Mouse (Mus musculus) adrenal gland, adult 2 months (tissue): ENCODE results near the gene Fut2. TPM values are rescaled to one million over a fixed set of nuclear protein-coding genes. Genes with fewer than 3 reads are reported as not detected.

ENCODE experiments used
- DNase-seq: peaks from one replicate; pipeline ENCODE4 v3.0.0; 2021
- long read RNA-seq: library from polyadenylated mRNA; stranded (forward); transcript quantifications from one replicate; pipeline ENCODE4 v2.0.0, GENCODE M21; 2021
- polyA plus RNA-seq: library from polyadenylated mRNA; depleted of rRNA; stranded (reverse); fragments of >200 nt; gene quantifications from 2 replicates; pipeline ENCODE4 v1.2.3, GENCODE M21; 2012; rRNA removed
- total RNA-seq, 2 experiments: library from RNA; stranded (reverse); gene quantifications; 2 replicates each; pipeline ENCODE4 v1.2.3; 2021

Fut2 gene
- total RNA-seq (under 1 TPM in 1 of 2 experiments, not detected in 1; 0.09 TPM), polyA plus RNA-seq (not detected in 2 replicates)
- long read RNA-seq: 0 reads

DNA sequence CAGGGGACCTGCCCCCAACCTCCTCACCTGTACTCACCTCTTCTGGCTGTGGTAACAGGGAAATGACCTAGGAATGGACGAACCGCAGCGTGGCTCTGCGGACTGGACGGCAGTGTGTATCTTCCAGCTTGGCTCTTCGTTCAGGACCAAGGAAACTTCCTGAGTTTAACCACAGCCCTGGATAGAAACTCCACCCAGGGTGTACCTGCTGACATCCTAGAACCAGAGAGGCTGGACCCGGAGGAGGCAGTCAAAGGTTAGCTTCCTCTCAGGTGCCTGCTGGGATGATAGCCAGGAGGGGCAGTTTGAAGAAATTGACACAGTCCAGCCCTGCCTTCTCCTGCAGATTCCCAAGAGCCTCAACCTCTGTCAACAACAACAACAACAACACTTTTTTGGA lies at the start of gene Fut2:
Gene Fut2 (minus strand): TSS at position 234 of the 400 bp plus-strand sequence.
- no peak for DNase-seq

DNA sequence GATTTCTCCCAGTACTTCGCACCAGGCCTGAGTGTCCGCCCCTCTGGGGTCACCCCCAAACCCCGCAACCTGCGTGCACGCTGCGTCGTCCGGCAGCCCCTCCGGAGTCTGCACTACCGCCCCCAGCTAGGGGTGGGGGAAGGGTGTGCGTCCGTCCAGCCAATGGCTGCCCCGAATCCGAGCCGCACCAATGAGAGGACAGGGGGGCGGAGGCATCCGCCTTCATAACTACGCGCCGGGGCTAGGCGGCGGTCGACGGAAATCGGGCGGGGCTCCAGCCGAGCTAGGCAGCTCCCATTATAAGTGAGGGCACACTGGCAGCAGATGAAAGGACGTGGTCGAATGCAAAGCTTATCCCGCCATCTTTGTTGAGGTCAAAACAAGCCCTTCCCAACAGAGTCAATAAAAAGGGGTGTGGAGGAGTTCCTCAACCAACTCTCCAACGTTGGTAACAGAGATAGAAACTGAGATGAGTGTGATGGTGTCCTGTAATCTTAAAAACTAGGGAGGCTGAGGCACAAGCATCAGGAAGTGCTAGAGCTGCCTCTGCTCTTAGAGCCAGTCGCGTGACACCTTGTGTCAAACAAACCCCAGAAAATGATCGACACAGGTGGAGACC lies 49.0 kb upstream of the Fut2 start, which contains the start of gene Rpl18:
Gene Rpl18 (plus strand): TSS at position 368 of the 619 bp plus-strand sequence.
- DNase-seq: peak; percentile 99

DNA sequence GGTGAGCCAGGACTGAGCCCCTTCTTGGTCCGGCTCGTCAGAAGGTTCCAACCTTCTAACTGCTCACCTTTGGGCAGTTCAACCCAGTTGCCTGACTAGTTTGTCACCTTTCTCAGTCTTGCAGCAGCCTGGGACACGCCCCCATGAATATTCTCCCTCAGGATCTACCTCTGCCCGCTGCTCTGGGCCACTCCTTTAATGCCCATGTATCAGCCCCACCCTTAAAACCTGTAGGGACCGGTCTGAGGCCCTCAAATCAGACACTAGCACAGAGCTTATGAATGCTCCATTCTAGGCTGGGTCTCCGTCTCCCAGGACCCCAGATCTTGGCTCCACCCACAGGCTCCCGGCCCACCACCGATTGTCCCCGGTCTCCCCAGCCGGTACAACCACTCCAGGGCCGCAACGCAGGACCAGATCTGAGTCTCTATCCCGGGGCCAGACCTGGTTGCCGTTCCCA lies 48.5 kb upstream of the Fut2 start:
- no peak for DNase-seq

GRCm38 (mm10) chr7:45713881-45714520 lies 47.8 kb upstream of the Fut2 start:
- DNase-seq: peak; percentile 38

DNA sequence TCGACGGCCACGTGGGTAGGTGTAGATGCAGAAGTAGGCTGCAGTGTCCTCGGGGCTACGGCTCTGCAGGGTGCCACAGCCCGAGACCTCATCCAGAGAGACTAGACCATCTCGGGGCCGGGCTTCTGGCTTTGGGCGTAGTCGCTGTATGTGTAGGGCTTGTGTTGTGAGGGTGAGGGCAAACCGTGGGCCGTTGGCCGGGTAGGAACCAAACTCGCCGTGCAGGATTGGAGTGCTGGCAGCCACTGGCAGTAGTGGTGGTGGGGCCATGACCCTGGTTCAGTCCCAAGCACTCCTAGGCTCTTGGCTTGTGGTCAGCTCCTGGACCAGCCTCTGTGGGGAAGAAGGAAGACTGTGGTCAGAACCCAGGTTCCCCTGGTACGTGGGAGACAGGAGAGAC lies 47.2 kb upstream of the Fut2 start:
- no peak for DNase-seq

DNA sequence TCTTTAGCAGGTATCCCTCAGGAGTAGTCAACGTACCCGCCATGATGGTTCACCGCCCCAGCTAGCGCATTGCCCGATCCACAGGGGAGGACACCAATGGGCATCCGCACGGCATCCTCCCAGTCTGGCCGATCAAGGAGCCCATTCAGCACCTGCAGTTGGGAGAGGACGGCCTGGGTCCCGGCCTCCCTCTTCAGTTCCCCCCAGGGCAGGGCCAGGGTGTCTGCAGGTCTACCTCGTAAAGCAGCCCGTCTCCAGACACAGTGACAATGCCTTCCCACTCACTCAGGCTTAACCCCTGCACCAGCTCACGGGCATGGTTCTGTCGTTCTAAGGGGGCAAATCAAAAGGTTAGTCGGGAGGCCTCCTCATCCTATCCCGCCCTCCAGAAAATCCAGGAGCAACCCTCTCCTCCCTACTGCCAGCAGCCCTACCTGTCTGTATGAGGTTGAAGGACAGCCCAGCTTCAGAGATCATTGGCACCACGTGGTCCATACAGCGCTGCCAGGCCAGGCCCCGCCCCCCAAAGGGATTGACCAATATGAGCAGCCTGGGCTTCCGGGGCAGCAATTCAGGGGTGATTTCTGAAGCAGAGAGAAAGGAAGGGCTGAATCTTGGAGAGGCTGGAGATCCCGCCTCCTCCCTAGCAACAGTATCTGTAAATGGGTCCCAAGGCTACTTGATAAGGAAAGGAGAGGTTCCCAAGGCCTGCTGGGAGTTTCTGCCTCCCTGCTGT lies 46.0 kb upstream of the Fut2 start:
- peak; percentile 90 for DNase-seq

DNA sequence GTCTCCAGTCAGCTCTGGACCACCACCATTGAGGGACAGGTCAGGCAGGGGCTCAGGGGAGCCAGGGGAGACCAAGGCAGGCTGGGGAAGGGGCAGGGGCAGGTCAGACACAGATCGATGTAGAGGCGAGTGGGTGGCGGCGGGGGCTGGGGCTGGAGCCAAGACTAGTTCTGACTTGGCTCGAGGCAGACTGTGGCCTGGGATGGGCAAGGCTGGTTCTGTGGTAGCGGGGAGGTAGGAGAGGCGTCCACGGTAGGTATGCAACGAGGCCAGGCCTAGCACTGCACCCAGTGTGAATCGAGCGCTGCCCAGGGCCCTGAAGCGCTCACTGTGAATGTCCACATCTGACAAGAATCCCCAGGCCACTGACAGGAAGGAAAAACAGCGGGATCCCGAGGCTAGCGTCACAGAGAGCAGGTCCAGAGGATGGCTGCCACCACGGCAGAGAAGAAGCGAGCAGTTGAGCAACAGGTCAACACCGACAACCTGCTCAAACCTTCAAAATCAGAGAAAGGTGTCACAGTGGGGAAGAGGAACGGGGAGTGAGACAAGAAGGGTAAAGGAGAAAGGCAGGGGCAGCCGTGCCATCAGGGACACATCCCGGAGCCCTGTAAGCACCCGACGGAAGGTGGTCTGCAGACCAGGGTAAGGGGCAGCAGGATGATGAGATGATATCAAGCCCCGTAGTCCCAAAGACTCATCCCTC lies 45.3 kb upstream of the Fut2 start:
- DNase-seq: no peak

DNA sequence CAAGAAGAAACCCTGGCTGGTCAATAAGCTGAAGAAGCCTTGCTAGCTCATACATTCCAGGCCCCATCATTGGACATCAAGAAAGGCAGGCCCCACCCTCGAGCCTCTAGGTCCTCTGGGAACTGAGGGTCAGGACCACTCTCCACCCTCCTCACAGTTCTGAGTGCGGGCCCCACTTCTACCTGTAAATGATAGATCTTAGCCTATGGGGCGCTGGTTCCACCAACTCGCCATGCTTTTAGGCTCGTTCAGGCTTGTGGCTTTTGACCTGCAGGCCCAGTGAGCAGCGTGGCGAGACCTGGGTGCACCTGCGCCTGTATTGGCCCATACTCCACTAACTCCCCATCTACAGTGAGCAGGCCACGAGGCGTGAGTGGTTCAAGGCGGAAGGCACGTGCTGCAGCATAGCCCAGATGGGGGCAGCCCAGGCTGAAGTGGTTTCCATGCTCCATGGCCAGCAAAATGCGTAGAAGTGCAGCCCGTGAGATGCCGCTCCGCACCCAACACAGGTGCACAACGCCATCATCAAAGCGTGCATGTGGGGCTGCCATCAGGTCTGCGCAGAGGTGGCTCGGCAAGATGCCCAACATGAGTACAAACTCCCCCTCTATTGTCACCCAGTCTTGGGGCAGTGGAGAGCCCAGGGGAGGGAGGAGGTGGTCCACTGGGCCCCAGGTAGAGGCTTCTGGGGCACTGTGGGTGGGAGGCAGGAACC lies 44.4 kb upstream of the Fut2 start:
- DNase-seq: peak; percentile 43

GRCm38 (mm10) chr7:45709677-45710355 lies 43.6 kb upstream of the Fut2 start:
- peak; percentile 35 for DNase-seq

GRCm38 (mm10) chr7:45709036-45709435 lies 42.8 kb upstream of the Fut2 start:
- DNase-seq: peak; percentile 41

DNA sequence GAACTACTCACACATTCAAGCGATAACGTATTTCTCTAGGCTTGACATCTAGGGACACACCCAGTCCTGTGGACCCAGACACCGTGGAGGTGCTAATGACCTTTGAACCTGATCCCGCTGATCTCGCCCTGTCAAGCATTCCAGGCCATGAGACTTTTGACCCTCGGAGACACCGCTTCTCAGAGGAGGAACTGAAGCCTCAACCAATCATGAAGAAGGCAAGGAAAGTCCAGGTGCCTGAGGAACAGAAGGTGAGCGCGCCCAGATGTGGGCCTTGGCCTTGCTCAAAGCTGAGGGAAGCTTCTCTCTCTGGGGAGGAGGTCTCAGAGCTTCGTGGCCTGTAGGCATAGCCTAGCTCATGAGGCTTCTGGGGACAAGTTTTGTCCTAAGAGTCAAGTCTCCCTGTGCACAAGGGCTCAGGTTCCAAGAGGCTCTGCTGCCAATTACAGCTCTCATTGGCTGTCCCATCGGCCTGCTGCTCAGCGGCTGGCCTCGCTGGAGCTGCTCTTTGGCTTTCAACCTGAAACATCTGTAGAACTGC lies 42.1 kb upstream of the Fut2 start:
- DNase-seq: peak; percentile 60

DNA sequence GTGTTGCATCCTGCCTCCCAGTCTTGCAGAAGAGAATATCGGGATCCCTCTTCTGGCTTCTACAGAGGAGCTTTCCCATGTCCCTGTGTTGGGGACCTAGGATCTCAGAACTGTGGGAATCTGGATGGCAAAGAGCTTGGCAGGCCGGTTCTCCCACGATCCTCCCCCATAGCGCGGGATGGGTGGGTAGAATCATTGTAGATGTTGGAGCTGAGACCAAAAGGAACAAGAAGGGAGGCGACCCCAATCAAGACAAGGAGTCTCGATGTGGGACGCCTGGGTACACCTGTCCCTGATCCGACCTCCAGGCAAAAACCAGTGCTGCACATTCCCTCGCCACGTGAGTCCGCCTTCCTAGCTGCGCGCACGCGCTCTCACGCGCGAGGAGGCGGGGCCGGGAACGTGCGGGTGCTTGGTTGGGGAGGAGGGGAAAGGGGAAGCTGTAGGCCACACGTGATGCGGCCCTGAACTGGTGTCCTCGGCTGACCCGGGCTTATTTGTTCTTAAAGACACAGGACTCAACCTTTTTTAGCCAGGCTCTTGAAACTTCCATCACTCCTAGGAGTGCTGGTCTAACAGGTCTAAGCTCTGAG lies 41.3 kb upstream of the Fut2 start:
- peak; percentile 98 for DNase-seq

- peak; percentile 93 for DNase-seq
These were observed 40.6 kb upstream of the Fut2 start for GRCm38 (mm10) chr7:45706721-45707241.

GRCm38 (mm10) chr7:45705873-45706281 lies 39.7 kb upstream of the Fut2 start:
- peak; percentile 91 for DNase-seq

- DNase-seq: no peak
These were observed 39.3 kb upstream of the Fut2 start for GRCm38 (mm10) chr7:45705443-45705864.

DNA sequence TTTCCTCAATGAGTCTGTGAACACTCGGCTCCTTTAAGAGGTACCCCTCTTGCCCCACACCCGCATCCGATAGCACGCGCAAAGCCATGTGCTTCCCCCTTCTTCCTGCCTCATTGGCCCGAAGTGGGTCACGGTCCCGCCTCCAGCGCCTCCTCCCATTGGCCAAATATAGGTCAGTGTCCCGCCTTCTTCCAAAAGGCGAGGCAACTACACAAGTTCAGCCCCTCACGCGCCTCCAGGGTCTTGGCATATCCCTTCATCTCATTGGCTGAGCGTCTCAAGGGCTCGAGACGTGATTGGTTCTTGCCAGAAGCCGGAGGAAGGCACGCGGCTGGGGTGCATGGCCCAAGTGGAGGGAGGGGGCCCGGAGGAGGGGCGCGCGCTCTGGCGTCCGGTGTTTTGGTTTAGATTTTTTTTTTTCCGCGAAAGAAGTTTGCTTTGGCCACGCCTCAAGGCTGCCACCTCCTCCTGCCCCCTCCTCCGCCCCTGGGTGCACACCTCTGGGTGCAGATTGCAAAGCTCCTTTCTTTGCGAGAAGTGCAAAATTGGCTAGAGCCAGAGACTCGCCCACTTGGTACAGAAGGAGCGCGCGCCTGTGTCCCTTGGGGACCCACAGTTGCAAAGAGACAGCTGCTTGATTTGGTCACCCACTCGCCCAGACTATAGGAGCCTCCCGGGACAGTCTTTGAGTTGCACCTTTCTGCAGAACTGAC lies 38.7 kb upstream of the Fut2 start, which contains the start of gene Dbp:
Gene Dbp (plus strand): TSS at position 359 of the 713 bp plus-strand sequence.
- DNase-seq: peak; percentile 100

GRCm38 (mm10) chr7:45704046-45704559 lies 37.9 kb upstream of the Fut2 start:
- DNase-seq: peak; percentile 75

- DNase-seq: no peak
These were observed 37.4 kb upstream of the Fut2 start for GRCm38 (mm10) chr7:45703521-45704033.
